Mouse (Mus musculus) hindbrain, embryonic 13.5 days (tissue): ENCODE data around the gene Etfdh. TPM values are rescaled to one million over a fixed set of nuclear protein-coding genes. Genes with fewer than 3 reads are reported as not detected.
A peak's percentile ranks its signal among the peaks of the same experiment; 100 is the strongest.
"Not testable (repeated sequence)": the region's sequence is repeated elsewhere in the genome, so short reads cannot be mapped to it uniquely, and the experiment has no call there.

Source experiments
- ATAC-seq: fragments of 200-750 bp; cut with Nextera tagmentation; 2 replicates; pipeline ENCODE4 v1.8.0; 2017; ENCODE audit warnings: moderate TSS enrichment; ENCODE audit not compliant: low FRiP score
- H3K27ac ChIP-seq: fragments of 300-500 bp; sonication (generic); 2 replicates; pipeline ENCODE4 v1.5.1; 2015; ENCODE audit warnings: inconsistent platforms, mild to moderate bottlenecking, moderate library complexity
- H3K27me3 ChIP-seq: fragments of 300-500 bp; sonication (generic); 2 replicates; pipeline ENCODE4 v1.6.1; 2015; ENCODE audit warnings: mild to moderate bottlenecking, inconsistent platforms
- H3K36me3 ChIP-seq: fragments of 300-500 bp; sonication (generic); 2 replicates; pipeline ENCODE4 v1.6.1; 2015; ENCODE audit warnings: mild to moderate bottlenecking, inconsistent platforms
- H3K4me1 ChIP-seq: fragments of 300-500 bp; sonication (generic); replicated peaks from 2 replicates; pipeline ENCODE4 v1.6.1; 2015; ENCODE audit warnings: inconsistent platforms
- H3K4me2 ChIP-seq: fragments of 300-500 bp; sonication (generic); 2 replicates; pipeline ENCODE4 v1.6.1; 2015; ENCODE audit warnings: inconsistent platforms, mild to moderate bottlenecking, moderate library complexity
- H3K4me3 ChIP-seq: fragments of 300-500 bp; sonication (generic); 2 replicates; pipeline ENCODE4 v1.5.1; 2015; ENCODE audit warnings: mild to moderate bottlenecking, inconsistent platforms
- H3K9ac ChIP-seq: fragments of 300-500 bp; sonication (generic); 2 replicates; pipeline ENCODE4 v1.6.1; 2015; ENCODE audit warnings: mild to moderate bottlenecking, inconsistent platforms
- H3K9me3 ChIP-seq: fragments of 300-500 bp; sonication (generic); 2 replicates; pipeline ENCODE4 v1.6.1; 2016; ENCODE audit warnings: inconsistent platforms
- WGBS: fragments of 180-500 bp; shearing (Covaris S2); methylation state at CpG from one replicate; pipeline ENCODE4 v1.1.7; 2015; 5-methylcytosine and 5-hydroxymethylcytosine counted together
- polyA plus RNA-seq: library from polyadenylated mRNA; unstranded; fragments of >200 nt; fragmentation: Nextera tagmentation; extraction: Ambion mirVana; gene quantifications from 2 replicates; pipeline ENCODE4 v1.2.1, GENCODE M21; 2015

Etfdh gene
- polyA plus RNA-seq, 1 experiment from 2014 or later, result 46.0 TPM

- Histone ChIP-seq H3K9ac (no peak overlapping the region), H3K36me3 (no peaks in the 10 kb centered on the region), H3K9me3 (no peaks in the 10 kb centered on the region), H3K27me3 (no peaks in the 10 kb centered on the region), H3K4me3 (no peak overlapping the region), H3K4me2 (0 out of 2 replicates have a peak overlapping the region, but pooled peaks have one; percentile 4), H3K4me1 (peaks cover 7% of the 10 kb centered on the region), H3K27ac (peak overlapping the region; percentile 64)
- 30% methylated on average over 10 of the region's 10 CpGs for WGBS
- ATAC-seq, result peak; percentile 61
Observed at GRCm38 (mm10) chr3:79575576-79576467, 53.5 kb downstream of the Etfdh start.

DNA sequence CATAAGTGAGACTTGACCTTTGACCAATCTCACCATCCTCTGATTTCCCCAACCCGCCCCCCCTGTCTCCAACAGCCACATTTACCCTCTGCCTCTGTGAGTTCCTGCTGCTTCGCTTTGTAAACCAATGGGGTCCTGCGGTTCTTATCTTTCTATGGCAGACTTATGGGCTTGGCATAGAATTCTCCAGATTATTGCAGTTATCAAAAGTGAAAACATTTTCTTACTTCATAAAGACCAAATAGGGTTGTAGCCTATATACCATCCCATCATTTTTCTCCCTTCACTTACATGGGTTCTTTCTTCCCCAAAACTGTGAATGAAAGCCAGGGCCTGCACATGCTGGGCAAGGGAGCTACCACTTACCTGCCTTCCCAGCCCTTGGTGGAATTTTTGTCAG, 55.0 kb downstream of the Etfdh start:
- no peak overlapping the region for H3K9ac ChIP-seq
- ATAC-seq, result no peak
- no peak overlapping the region for H3K27ac ChIP-seq
- no peak overlapping the region for H3K4me2 ChIP-seq
- no peaks in the 10 kb centered on the region for H3K36me3 ChIP-seq
- H3K27me3 ChIP-seq, result no peaks in the 10 kb centered on the region
- WGBS, result 80% methylated on average over 3 of the region's 3 CpGs
- H3K4me3 ChIP-seq, result no peak overlapping the region
- no peaks in the 10 kb centered on the region for H3K9me3 ChIP-seq
- H3K4me1 ChIP-seq, result peaks cover 7% of the 10 kb centered on the region

DNA sequence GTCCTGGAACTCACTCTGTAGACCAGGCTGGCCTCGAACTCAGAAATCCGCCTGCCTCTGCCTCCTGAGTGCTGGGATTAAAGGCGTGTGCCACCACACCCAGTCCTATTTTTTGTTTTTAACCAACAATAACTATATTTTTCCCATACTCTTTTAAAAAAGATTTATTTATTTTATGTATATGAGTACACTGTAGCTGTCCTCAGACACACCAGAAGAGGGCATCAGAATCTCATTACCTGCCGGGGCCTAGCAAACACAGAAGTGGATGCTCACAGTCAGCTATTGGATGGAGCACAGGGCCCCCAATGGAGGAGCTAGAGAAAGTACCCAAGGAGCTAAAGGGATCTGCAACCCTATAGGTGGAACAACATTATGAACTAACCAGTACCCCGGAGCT, 55.9 kb downstream of the Etfdh start:
- ATAC-seq, H3K4me3 ChIP-seq, H3K36me3 ChIP-seq, H3K4me1 ChIP-seq, H3K4me2 ChIP-seq, H3K9ac ChIP-seq, H3K27me3 ChIP-seq, H3K27ac ChIP-seq, H3K9me3 ChIP-seq: not testable (repeated sequence)
- WGBS, result 96% methylated on average over 5 of the region's 5 CpGs

DNA sequence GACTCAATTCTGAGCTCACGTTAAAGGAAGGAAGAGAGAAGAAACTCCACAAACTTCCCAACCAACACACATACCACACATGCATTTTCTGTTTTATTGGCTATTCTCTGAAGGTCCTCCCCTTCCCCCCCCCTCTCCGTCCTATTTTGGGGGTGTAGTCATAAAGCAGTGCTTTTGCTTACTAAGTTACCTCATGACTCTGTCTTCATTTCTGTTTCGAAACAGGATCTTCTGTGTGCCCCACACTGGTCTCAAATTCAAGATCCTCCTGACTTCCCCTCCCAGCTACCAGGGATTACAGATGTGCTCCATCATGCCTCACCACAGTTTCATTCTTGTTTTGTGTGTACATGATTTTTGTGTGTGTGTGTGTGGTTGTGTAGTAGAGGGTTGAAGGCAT, 56.9 kb downstream of the Etfdh start:
- Histone ChIP-seq H3K9ac (no peak overlapping the region), H3K4me2 (no peak overlapping the region), H3K36me3 (no peaks in the 10 kb centered on the region), H3K9me3 (no peaks in the 10 kb centered on the region), H3K27ac (no peak overlapping the region), H3K27me3 (no peaks in the 10 kb centered on the region), H3K4me1 (peaks cover 11% of the 10 kb centered on the region), H3K4me3 (no peak overlapping the region)
- WGBS, result 69% methylated on average over 3 of the region's 3 CpGs
- ATAC-seq, result no peak

DNA sequence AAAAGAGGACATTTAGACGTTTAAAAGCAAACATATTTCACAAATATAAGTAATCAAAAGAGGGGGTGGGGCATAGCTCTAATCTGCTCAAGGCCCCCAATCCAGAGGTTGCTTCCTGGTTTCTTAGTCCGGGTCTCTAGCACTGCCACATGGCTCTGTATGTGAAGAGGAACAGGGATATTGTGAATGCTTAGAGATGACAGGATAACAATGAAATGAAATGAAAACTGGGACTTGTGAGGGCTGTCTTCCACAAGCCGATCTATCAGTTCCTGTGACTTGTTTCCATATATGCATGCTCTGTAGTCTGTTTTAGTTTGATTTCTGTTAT, 60.0 kb downstream of the Etfdh start:
- H3K27me3 ChIP-seq, result no peaks in the 10 kb centered on the region
- WGBS, result 87% methylated on average over 3 of the region's 3 CpGs

DNA sequence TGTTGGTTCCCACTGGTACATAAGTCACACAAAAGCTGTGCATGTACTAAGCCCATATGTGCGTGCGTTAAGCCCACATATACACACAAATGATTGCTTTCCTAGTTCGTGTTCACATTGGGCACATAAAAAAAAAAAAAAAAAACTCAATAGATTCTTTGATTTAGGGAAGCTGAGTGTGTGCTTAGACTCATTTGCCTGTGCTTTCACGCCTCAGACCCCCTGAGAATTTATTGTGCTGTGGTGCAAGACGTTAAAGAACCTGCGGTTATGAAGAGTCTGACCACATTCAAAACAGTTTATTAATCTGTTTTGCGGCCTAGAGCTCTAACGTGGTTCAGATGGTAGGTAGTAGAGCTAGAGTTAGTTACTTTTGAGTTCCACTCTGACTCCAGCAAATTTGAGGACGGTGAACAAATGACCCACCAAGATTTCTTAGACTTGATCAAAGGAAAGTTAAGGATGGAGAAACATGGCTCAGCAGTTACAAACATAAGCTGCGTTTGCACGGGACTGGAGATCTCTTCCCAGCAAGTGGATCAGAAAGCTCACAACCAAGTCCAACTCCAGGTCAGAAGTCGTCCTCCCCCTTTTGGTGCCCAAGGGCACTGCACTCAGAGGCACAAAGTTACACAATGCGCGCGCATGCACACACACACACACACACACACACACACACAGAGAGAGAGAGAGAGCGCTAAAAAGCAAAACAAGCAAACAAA, 60.5 kb downstream of the Etfdh start:
- no peaks in the 10 kb centered on the region for H3K9me3 ChIP-seq
- H3K36me3 ChIP-seq, result no peaks in the 10 kb centered on the region
- peak overlapping the region; percentile 85; the same call in 1 of the 2 replicates for H3K27ac ChIP-seq
- peak overlapping the region; percentile 86 for H3K4me3 ChIP-seq
- H3K27me3 ChIP-seq, result no peaks in the 10 kb centered on the region
- no peak for ATAC-seq
- peaks cover 22% of the 10 kb centered on the region for H3K4me1 ChIP-seq
- H3K4me2 ChIP-seq, result peak overlapping the region; percentile 91
- H3K9ac ChIP-seq, result peak overlapping the region; percentile 53; the same call in 1 of the 2 replicates
- 88% methylated on average over 16 of the region's 16 CpGs for WGBS

More for the DNA sequence above, 60.0 kb downstream of the Etfdh start:
- ATAC-seq, result no peak
- H3K36me3 ChIP-seq, result no peaks in the 10 kb centered on the region
- no peak overlapping the region for H3K9ac ChIP-seq
- H3K9me3 ChIP-seq, result no peaks in the 10 kb centered on the region
- no peak overlapping the region for H3K4me3 ChIP-seq
- no peak overlapping the region for H3K4me2 ChIP-seq
- no peak overlapping the region for H3K27ac ChIP-seq
- peaks cover 22% of the 10 kb centered on the region for H3K4me1 ChIP-seq

GRCm38 (mm10) chr3:79567703-79568362, 61.5 kb downstream of the Etfdh start, which contains the start of gene Fnip2:
Gene Fnip2, minus strand, starts transcription at chr3:79567796.
- Histone ChIP-seq H3K9me3 (no peaks in the 10 kb centered on the region), H3K27ac (peak within 1 kb of the TSS; percentile 85), H3K36me3 (no peaks in the 10 kb centered on the region), H3K4me2 (peak within 1 kb of the TSS; percentile 91), H3K27me3 (no peaks in the 10 kb centered on the region), H3K4me3 (peak within 1 kb of the TSS; percentile 86), H3K4me1 (peaks cover 22% of the 10 kb centered on the region), H3K9ac (peak within 1 kb of the TSS; percentile 91)
- under 1% methylated on average over 55 of the region's 55 CpGs for WGBS
- peak; percentile 96 for ATAC-seq

- peak overlapping the region; percentile 85 for H3K27ac ChIP-seq
- WGBS, result 2% methylated on average over 60 of the region's 60 CpGs
- H3K4me2 ChIP-seq, result peak overlapping the region; percentile 91
- H3K27me3 ChIP-seq, result no peaks in the 10 kb centered on the region
- no peaks in the 10 kb centered on the region for H3K9me3 ChIP-seq
- peak; percentile 4 for ATAC-seq
- H3K9ac ChIP-seq, result peak overlapping the region; percentile 91
- H3K4me1 ChIP-seq, result peaks cover 23% of the 10 kb centered on the region
- H3K36me3 ChIP-seq, result no peaks in the 10 kb centered on the region
- peak overlapping the region; percentile 86 for H3K4me3 ChIP-seq
Observed at GRCm38 (mm10) chr3:79566716-79567691, 62.3 kb downstream of the Etfdh start.

DNA sequence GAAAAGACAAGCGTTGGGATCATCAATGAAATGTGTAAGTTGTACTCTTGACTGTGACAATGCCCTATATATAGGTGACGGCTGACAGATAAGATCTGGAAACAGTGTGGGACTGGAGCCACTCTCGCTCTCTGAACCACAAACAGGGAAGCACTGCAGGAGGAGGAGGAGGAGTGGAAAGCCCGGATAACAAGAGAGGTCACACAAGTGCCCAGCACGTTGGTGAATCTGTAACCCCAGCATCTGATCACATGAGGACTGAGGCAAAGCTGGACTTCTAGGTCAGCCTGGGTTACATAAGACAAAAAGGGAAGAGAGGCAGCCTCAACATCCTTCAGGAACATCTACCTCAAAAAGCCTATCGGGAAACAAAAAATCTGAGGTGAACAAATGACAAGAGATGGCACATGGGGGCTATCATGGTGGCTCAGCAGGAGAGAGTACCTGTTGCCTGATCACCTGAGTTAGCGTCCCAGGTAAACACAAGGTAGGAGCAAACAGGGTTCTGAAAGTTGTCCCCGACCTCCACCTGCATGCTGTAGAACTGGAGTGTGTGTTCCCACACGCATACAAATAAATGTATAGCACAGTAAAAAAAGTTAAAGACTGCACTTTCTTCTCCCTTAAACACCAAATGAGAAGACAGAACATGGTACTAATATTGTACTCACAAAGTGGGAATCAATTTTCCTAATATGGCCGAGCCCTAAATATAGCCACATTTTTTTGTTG, 64.3 kb downstream of the Etfdh start:
- H3K27ac ChIP-seq, result no peak overlapping the region
- WGBS, result 82% methylated on average over 10 of the region's 10 CpGs
- no peak for ATAC-seq
- H3K9me3 ChIP-seq, result no peaks in the 10 kb centered on the region
- no peak overlapping the region for H3K4me2 ChIP-seq
- H3K27me3 ChIP-seq, result no peaks in the 10 kb centered on the region
- no peaks in the 10 kb centered on the region for H3K36me3 ChIP-seq
- H3K9ac ChIP-seq, result no peak overlapping the region
- no peak overlapping the region for H3K4me3 ChIP-seq
- H3K4me1 ChIP-seq, result peaks cover 25% of the 10 kb centered on the region

GRCm38 (mm10) chr3:79563511-79563910, 65.8 kb downstream of the Etfdh start:
- H3K4me1 ChIP-seq, result peaks cover 30% of the 10 kb centered on the region
- H3K27me3 ChIP-seq, result no peaks in the 10 kb centered on the region
- no peak overlapping the region for H3K4me3 ChIP-seq
- no peak overlapping the region for H3K27ac ChIP-seq
- no peak overlapping the region for H3K9ac ChIP-seq
- no peaks in the 10 kb centered on the region for H3K9me3 ChIP-seq
- WGBS, result 91% methylated on average over 2 of the region's 2 CpGs
- no peak for ATAC-seq
- H3K36me3 ChIP-seq, result no peaks in the 10 kb centered on the region
- H3K4me2 ChIP-seq, result no peak overlapping the region
